Mouse (Mus musculus): ENCODE results near the gene Olfr279.

DNA sequence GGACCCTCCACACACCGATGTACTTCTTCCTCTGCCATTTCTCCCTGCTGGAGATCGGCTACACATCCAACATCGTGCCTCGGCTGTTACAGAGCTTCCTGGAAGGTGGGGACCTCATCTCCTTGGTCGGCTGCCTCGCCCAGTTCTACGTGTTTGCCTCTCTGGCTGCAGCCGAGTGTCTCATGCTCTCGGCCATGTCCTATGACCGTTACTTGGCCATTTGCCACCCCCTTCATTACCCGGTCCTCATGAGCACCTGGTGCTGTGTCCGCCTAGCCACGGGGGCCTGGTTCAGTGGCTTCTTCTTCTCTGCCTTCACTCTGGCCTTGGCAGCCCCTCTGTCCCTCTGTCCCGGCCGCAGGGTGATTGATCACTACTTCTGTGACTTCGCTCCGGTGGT, 5.4 kb downstream of the Olfr279 start:
- TF ChIP-seq TAL1 (IDR thresholded peaks at IDR 0.05; ENCODE audit: low read length) (no peak), GATA1 (IDR thresholded peaks at IDR 0.05; ENCODE audit: low read length) (no peak)
